Mouse (Mus musculus) small intestine, adult 2 months (tissue): ENCODE results near the gene Dlg5.

ENCODE experiments used
- CTCF ChIP-seq: fragments of 200-500 bp; IDR thresholded peaks from 2 replicates; pipeline ENCODE4 v1.5.1; 2012; ENCODE audit warnings: low read depth, mild to moderate bottlenecking, control low read depth, inconsistent platforms, low read length, moderate library complexity, mixed read lengths; ENCODE audit not compliant: insufficient replicate concordance, insufficient read length; ENCODE audit errors: extremely low read depth
- POLR2A ChIP-seq: fragments of 200-500 bp; IDR thresholded peaks from 2 replicates; pipeline ENCODE4 v1.6.1; 2012; ENCODE audit warnings: low read depth, mild to moderate bottlenecking, control low read depth, inconsistent platforms, low read length, moderate library complexity

DNA sequence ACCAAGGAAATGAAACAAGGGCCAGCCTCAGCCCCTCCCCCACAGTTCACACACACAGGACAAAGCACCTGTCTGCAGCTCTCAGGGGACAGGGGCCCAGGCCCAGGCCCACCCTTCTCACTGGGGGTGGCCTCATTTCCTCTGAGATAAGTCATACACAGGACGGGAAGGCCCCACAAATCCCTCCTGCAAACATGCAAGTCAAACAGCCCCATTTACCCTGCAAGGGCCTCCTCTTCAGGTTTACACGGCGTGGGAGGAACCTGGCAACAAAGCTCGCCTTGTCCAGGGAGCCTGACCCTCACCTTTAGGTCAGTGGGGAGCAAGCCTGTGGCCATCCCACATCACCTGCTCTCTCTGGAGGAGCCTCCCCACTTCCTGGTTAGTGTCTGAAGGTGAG, 60.2 kb downstream of the Dlg5 start:
- TF ChIP-seq CTCF = no peak
- no peak for TF ChIP-seq POLR2A
